Comparison of ENCODE assay signal across 9 mouse cellular contexts in the genomic region with DNA sequence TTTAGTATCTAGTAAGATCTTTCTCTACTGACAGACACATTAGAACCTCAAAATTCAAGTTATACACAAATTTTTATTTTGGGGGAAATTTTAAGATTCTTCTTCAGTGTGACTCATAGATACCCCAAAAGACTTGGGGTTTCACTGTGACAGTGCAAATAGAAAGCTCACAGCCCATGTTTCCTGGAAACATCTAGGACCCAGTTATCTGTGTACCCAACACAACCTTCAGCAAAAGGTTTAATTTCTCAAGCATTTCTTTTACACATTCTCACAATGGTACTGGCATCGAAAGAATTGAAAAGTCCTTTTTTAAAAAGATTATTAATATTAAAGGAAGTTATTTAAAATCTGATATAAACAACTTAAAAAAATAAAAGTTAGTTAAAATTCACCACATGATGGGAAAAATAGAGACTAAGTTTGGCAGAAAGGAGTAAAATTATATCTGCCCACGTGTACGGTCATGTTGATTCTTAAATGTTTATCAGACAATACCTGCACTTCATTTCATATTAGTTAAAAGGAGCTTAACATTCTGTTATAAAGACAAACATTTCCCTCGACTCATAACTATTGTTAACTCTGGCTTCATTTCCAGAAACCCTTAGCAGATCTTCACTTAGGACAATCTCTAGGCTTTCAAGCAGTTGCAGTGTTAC. TPM values are rescaled to one million over a fixed set of nuclear protein-coding genes. Genes with fewer than 3 reads are reported as not detected.
DNase-seq lines count a peak whose midpoint lies in the region; ATAC-seq lines count a peak whose summit lies in the region.
"Had no signal": no experiment of that assay in that cellular context is flagged by ENCODE, and none has a peak within 500 bp of the region (broad histone marks: within the 10 kb centered on the region; RNA-seq: fewer than 3 reads in every experiment).

No protein-coding gene starts in this region.

- H3K4me2 ChIP-seq in kidney, embryonic 14.5 days (replicated peaks; ENCODE audit: low read depth, low read length), result peak overlapping the region; percentile 67
- H3K4me2 ChIP-seq in hindbrain, embryonic 11.5 days (replicated peaks; ENCODE audit: low read depth, low read length), result peak overlapping the region; percentile 71
- H3K4me2 ChIP-seq in midbrain, embryonic 11.5 days, result peak overlapping the region; percentile 64

- no peak for ATAC-seq in kidney, embryonic 14.5 days (ENCODE audit: low FRiP score, low TSS enrichment)
- ATAC-seq in hindbrain, embryonic 11.5 days (ENCODE audit: low FRiP score), result no peak
- no peak for ATAC-seq in midbrain, embryonic 11.5 days (ENCODE audit: low FRiP score)
- ATAC-seq in monocyte, adult 5-6 weeks (replicated peaks; ENCODE audit: insufficient number of reproducible peaks, low FRiP score, low TSS enrichment, poor library complexity, severe bottlenecking), result no peak

- H3K27me3 ChIP-seq in kidney, embryonic 14.5 days (ENCODE audit: control insufficient read depth, insufficient read depth, low read length), result no peaks in the 10 kb centered on the region
- H3K27me3 ChIP-seq in hindbrain, embryonic 11.5 days (ENCODE audit: control insufficient read depth, insufficient read depth, low read length), result no peaks in the 10 kb centered on the region
- H3K27me3 ChIP-seq in midbrain, embryonic 11.5 days (ENCODE audit: control insufficient read depth, insufficient read depth, low read length), result no peaks in the 10 kb centered on the region

- H3K4me1 ChIP-seq in kidney, embryonic 14.5 days (ENCODE audit: control insufficient read depth, insufficient read depth, low read length), result peaks cover 4% of the 10 kb centered on the region
- H3K4me1 ChIP-seq in hindbrain, embryonic 11.5 days (replicated peaks; ENCODE audit: control insufficient read depth, insufficient read depth, low read length), result 0 out of 2 replicates have a peak, but pooled peaks cover 3% of the 10 kb centered on the region
- H3K4me1 ChIP-seq in midbrain, embryonic 11.5 days (ENCODE audit: control insufficient read depth, insufficient read depth, low read length), result peaks cover 14% of the 10 kb centered on the region

- no peak overlapping the region for H3K27ac ChIP-seq in kidney, embryonic 14.5 days (ENCODE audit: low read depth, low read length)
- H3K27ac ChIP-seq in hindbrain, embryonic 11.5 days (ENCODE audit: low read depth, low read length), result no peak overlapping the region
- no peak overlapping the region for H3K27ac ChIP-seq in midbrain, embryonic 11.5 days (ENCODE audit: low read depth, low read length)

- peak overlapping the region; percentile 84 for H3K9ac ChIP-seq in kidney, embryonic 14.5 days (ENCODE audit: low read depth, low read length)
- H3K9ac ChIP-seq in hindbrain, embryonic 11.5 days (ENCODE audit: low read depth, low read length), result peak overlapping the region; percentile 88
- peak overlapping the region; percentile 86 for H3K9ac ChIP-seq in midbrain, embryonic 11.5 days (ENCODE audit: low read length)

- H3K9me3 ChIP-seq in kidney, embryonic 14.5 days (ENCODE audit: control insufficient read depth, low read length), result no peaks in the 10 kb centered on the region
- no peaks in the 10 kb centered on the region for H3K9me3 ChIP-seq in hindbrain, embryonic 11.5 days (ENCODE audit: control insufficient read depth, low read length)
- H3K9me3 ChIP-seq in midbrain, embryonic 11.5 days (ENCODE audit: control insufficient read depth, low read length), result no peaks in the 10 kb centered on the region

- peak overlapping the region; percentile 83 for H3K4me3 ChIP-seq in kidney, embryonic 14.5 days (ENCODE audit: low read length)
- H3K4me3 ChIP-seq in hindbrain, embryonic 11.5 days (ENCODE audit: low read depth, low read length), result peak overlapping the region; percentile 76
- H3K4me3 ChIP-seq in midbrain, embryonic 11.5 days (ENCODE audit: low read depth, low read length), result peak overlapping the region; percentile 72

- WGBS in kidney, embryonic 14.5 days, result 37% methylated on average over 4 of the region's 4 CpGs
- WGBS in hindbrain, embryonic 11.5 days, result 39% methylated on average over 4 of the region's 4 CpGs
- WGBS in midbrain, embryonic 11.5 days, result 41% methylated on average over 4 of the region's 4 CpGs

- DNase-seq in kidney, postnatal 10 days, result no peak
- peak; percentile 41 for DNase-seq in MEL-GATA-1-ER (ENCODE audit: extremely low read depth, low read depth)
- DNase-seq in hindbrain, embryonic 11.5 days (ENCODE audit: low spot score), result no peak
- no peak for DNase-seq in midbrain, embryonic 11.5 days (ENCODE audit: low spot score, missing footprints)
- no peak for DNase-seq in retina, postnatal 1 day
- no peak for DNase-seq in testis, postnatal 14 days (ENCODE audit: low spot score)
- DNase-seq: thymus, adult 18-20 months had no signal

- H3K36me3 ChIP-seq in kidney, embryonic 14.5 days (ENCODE audit: control insufficient read depth, insufficient read depth, low read length), result peaks cover 5% of the 10 kb centered on the region; the same call in 1 of the 2 replicates
- no peaks in the 10 kb centered on the region for H3K36me3 ChIP-seq in hindbrain, embryonic 11.5 days (ENCODE audit: control insufficient read depth, insufficient read depth, low read length)
- no peaks in the 10 kb centered on the region for H3K36me3 ChIP-seq in midbrain, embryonic 11.5 days (ENCODE audit: control insufficient read depth, insufficient read depth, low read length)

RNA-seq across cellular contexts. Expression of gene D16Ertd472e, which starts 1.2 kb away (rescaled TPM):
- polyA plus RNA-seq in kidney, embryonic 14.5 days (2014; fragmentation: Nextera tagmentation; extraction: Ambion mirVana), result 12.7 and 17.9 TPM in 2 replicates
- polyA plus RNA-seq in hindbrain, embryonic 11.5 days (2014; fragmentation: Nextera tagmentation; extraction: Ambion mirVana), result 15.8 and 18.5 TPM in 2 replicates
- 17.7 and 19.8 TPM in 2 replicates for polyA plus RNA-seq in midbrain, embryonic 11.5 days (2014; fragmentation: Nextera tagmentation; extraction: Ambion mirVana)
- 44.1 to 55.3 TPM (median 51.0 TPM) in 3 replicates for total RNA-seq in monocyte, adult 5-6 weeks (2017)
